Mouse (Mus musculus) hindbrain, embryonic 10.5 days (tissue): ENCODE measurements at regions not wholly inside any gene's neighbourhood (a gene's known extent, or its start where the extent isn't known, plus 50 kb on each side); places are given as distances from the start of the nearest gene placed in this dataset.
A peak's percentile ranks its signal among the peaks of the same experiment; 100 is the strongest.

Source experiments
- DNase-seq: peaks from one replicate; pipeline ENCODE4 v3.0.0-alpha.2; 2017; ENCODE audit warnings: low spot score
- H3K27ac ChIP-seq: fragments of 300-500 bp; sonication (generic); 2 replicates; pipeline ENCODE4 v1.5.1; 2016; ENCODE audit warnings: mild to moderate bottlenecking, moderate library complexity
- H3K27me3 ChIP-seq: fragments of 300-500 bp; sonication (generic); 2 replicates; pipeline ENCODE4 v1.6.1; 2016; ENCODE audit warnings: mild to moderate bottlenecking; ENCODE audit not compliant: poor library complexity, insufficient read depth, severe bottlenecking
- H3K36me3 ChIP-seq: fragments of 300-500 bp; sonication (generic); 2 replicates; pipeline ENCODE4 v1.6.1; 2016; ENCODE audit warnings: mild to moderate bottlenecking, moderate library complexity
- H3K4me1 ChIP-seq: fragments of 300-500 bp; sonication (generic); replicated peaks from 2 replicates; pipeline ENCODE4 v1.6.1; 2016; ENCODE audit warnings: mild to moderate bottlenecking
- H3K4me3 ChIP-seq: fragments of 300-500 bp; sonication (generic); 2 replicates; pipeline ENCODE4 v1.5.1; 2016; ENCODE audit warnings: mild to moderate bottlenecking, moderate library complexity
- H3K9me3 ChIP-seq: fragments of 300-500 bp; sonication (generic); 2 replicates; pipeline ENCODE4 v1.6.1; 2016; ENCODE audit warnings: mild to moderate bottlenecking, moderate library complexity
- WGBS: fragments of 180-500 bp; shearing (Covaris S2); methylation state at CpG from one replicate; pipeline ENCODE4 v1.1.7; 2016; 5-methylcytosine and 5-hydroxymethylcytosine counted together

DNA sequence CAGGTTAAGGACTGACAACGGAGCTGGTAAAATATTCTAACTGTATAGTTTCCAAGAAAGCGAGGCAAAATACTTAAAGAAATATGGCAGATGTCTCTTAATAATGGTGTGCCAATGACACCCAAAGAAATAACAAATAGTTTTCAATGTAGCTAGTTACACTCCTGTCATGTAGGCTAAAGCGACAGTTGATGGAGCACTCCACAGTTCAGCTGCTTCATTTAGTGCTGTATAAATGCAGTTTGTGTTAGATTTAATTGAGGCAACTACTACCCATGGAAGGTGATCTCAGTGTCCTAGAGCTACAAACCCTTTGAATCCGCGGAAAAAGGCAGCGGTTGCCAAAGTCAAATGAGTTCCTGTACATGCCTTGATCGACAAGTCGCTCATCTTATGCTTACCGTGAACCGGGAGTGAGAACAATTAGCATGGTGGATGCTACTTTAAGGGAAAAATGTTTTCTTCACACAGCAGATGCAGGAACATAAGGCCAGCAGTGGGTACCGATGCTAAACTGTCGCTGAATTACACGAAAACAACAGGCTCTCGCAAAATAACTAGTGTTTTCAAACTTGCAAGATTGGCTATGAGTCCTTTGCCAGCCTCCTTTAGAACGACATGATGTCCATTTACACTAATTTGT is 961.4 kb downstream of the Mat2b start:
- H3K27me3 ChIP-seq, result no peaks in the 10 kb centered on the region
- no peaks in the 10 kb centered on the region for H3K36me3 ChIP-seq
- no peak overlapping the region for H3K4me3 ChIP-seq
- H3K9me3 ChIP-seq, result no peaks in the 10 kb centered on the region
- no peak for DNase-seq
- no peaks in the 10 kb centered on the region for H3K4me1 ChIP-seq
- 93% methylated on average over 15 of the region's 15 CpGs for WGBS
- H3K27ac ChIP-seq, result no peak overlapping the region

DNA sequence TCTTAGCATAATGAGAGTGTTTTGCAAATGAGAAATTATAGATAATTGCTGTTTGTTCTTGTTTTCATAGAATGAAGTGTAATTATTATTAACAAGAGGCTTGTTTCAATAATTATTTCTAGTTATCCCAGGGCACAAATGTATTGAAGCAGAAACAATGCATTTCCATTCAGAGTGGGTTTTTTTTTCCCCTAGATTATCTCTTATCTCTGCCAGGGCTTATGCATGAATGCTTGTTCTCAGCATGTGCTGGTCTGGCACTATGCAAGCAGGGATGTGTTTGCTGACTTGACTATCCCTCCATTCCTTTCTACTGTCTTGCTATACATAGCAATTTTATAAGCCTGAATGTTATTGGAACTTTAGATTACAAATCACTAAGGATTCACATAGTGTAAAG is 971.4 kb downstream of the Mat2b start:
- Histone ChIP-seq H3K9me3 (no peaks in the 10 kb centered on the region), H3K36me3 (no peaks in the 10 kb centered on the region), H3K27me3 (no peaks in the 10 kb centered on the region), H3K4me1 (no peaks in the 10 kb centered on the region), H3K4me3 (no peak overlapping the region), H3K27ac (no peak overlapping the region)
- no peak for DNase-seq

DNA sequence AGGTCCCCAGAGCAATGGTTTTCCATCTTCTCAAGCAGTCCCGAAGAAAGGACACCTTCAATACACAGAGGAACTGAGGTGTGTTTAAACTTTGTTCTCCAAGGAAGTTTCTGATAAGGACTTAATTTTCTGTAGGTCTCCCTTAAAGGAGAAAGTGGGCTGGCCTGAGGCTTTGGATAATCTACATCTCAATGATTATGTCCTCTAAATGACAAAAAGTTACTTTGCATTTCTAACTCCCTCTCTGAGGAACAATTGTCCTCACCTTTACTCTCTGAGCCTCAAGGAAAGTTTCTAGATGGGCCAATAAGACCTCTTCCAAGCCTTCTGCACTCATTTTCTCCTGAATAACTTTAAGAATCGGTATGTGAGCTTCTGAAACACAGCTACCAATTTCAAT is 1016.5 kb downstream of the Mat2b start:
- no peaks in the 10 kb centered on the region for H3K9me3 ChIP-seq
- H3K36me3 ChIP-seq, result no peaks in the 10 kb centered on the region
- DNase-seq, result no peak
- 79% methylated on average over 2 of the region's 2 CpGs for WGBS
- no peaks in the 10 kb centered on the region for H3K4me1 ChIP-seq
- H3K27me3 ChIP-seq, result no peaks in the 10 kb centered on the region
- H3K27ac ChIP-seq, result no peak overlapping the region
- no peak overlapping the region for H3K4me3 ChIP-seq

DNA sequence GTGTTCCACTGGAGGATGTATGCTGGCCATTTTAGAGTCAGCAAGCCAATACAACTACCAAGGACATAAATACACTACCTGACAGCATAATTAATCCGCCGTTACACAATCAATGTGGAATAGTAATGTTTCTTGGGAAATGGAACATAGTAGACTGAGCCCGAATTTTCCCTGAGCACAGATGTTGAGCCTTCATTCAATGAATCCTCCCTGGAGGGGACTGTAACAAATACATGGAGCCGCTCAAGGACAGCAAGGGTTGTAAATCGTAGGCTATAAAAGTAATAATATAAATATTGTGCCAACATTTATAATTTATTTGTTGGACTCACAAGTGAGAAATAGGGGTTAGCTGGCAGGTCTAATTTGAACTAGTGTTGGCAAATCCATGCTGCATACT is 1041.4 kb downstream of the Mat2b start:
- Histone ChIP-seq H3K36me3 (no peaks in the 10 kb centered on the region), H3K27me3 (no peaks in the 10 kb centered on the region), H3K4me3 (no peak overlapping the region), H3K27ac (no peak overlapping the region), H3K9me3 (no peaks in the 10 kb centered on the region), H3K4me1 (no peaks in the 10 kb centered on the region)
- DNase-seq, result no peak
- whole genome bisulfite sequencing, result 93% methylated on average over 5 of the region's 5 CpGs

- 92% methylated on average over 1 of the region's 1 CpGs for WGBS
- H3K36me3 ChIP-seq, result no peaks in the 10 kb centered on the region
- H3K27ac ChIP-seq, result no peak overlapping the region
- no peak for DNase-seq
- no peaks in the 10 kb centered on the region for H3K27me3 ChIP-seq
- H3K9me3 ChIP-seq, result no peaks in the 10 kb centered on the region
- H3K4me3 ChIP-seq, result no peak overlapping the region
- H3K4me1 ChIP-seq, result no peaks in the 10 kb centered on the region
These were observed 1075.6 kb downstream of the Mat2b start for GRCm38 (mm10) chr11:39619356-39619755.

DNA sequence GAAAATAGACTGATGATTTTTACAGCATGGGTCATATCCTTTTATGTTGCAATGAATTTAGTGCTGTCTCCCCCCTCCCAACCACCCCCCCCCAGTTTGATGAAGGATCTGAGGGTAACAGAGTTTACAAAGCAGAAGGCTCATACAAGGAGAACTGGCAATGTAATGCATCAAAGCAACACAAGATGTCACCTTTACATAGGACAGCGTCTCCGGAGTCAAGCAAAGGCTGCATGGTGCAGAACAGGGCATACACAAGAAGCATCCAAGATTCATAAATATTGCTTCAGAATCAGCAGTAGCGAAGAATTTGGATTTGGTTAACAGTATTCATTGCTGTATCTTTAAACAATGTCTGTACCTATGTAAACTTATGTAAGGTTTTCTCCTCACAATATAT is 1079.2 kb downstream of the Mat2b start:
- Histone ChIP-seq H3K27ac (no peak overlapping the region), H3K36me3 (no peaks in the 10 kb centered on the region), H3K4me3 (no peak overlapping the region), H3K9me3 (no peaks in the 10 kb centered on the region), H3K27me3 (no peaks in the 10 kb centered on the region), H3K4me1 (no peaks in the 10 kb centered on the region)
- no peak for DNase-seq
- 84% methylated on average over 3 of the region's 3 CpGs for WGBS

DNA sequence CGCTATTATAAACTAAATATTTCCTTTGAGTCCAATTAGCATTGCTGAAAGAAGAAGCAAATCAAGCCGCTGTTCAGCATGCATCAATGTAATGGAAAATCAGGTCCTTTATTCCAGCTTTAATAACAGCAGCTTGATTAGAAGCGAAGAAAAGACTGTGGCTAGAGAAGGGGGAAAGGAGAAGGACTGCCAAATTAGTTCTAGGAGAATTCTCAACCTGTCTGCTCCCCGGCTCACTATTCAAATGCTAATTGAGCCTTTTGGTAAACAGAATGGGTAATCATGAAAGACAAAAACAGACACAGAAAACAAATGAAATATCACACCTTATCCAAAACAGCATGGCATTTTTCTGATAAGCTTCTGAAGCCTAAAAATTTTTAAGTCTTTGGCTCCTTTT is 1098.5 kb downstream of the Mat2b start:
- no peaks in the 10 kb centered on the region for H3K36me3 ChIP-seq
- no peaks in the 10 kb centered on the region for H3K4me1 ChIP-seq
- H3K4me3 ChIP-seq, result no peak overlapping the region
- WGBS, result 19% methylated on average over 4 of the region's 4 CpGs
- H3K27ac ChIP-seq, result no peak overlapping the region
- no peak for DNase-seq
- H3K27me3 ChIP-seq, result no peaks in the 10 kb centered on the region
- H3K9me3 ChIP-seq, result no peaks in the 10 kb centered on the region

- 21% methylated on average over 15 of the region's 15 CpGs for WGBS
- H3K9me3 ChIP-seq, result no peaks in the 10 kb centered on the region
- H3K27ac ChIP-seq, result peak overlapping the region; percentile 40; the same call in 1 of the 2 replicates
These were observed 1106.2 kb downstream of the Mat2b start for GRCm38 (mm10) chr11:39588641-39589385.

GRCm38 (mm10) chr11:39558287-39558686 is 1136.7 kb downstream of the Mat2b start:
- Histone ChIP-seq H3K27me3 (no peaks in the 10 kb centered on the region), H3K4me3 (no peak overlapping the region), H3K27ac (no peak overlapping the region), H3K4me1 (no peaks in the 10 kb centered on the region), H3K9me3 (no peaks in the 10 kb centered on the region), H3K36me3 (no peaks in the 10 kb centered on the region)
- 62% methylated on average over 3 of the region's 3 CpGs for WGBS
- DNase-seq, result no peak

More at GRCm38 (mm10) chr11:39588641-39589385, 1106.2 kb downstream of the Mat2b start:
- DNase-seq, result peak; percentile 63
- Histone ChIP-seq H3K4me1 (no peaks in the 10 kb centered on the region), H3K4me3 (0 out of 2 replicates have a peak overlapping the region, but pooled peaks have one; percentile 20), H3K36me3 (no peaks in the 10 kb centered on the region), H3K27me3 (no peaks in the 10 kb centered on the region)

DNA sequence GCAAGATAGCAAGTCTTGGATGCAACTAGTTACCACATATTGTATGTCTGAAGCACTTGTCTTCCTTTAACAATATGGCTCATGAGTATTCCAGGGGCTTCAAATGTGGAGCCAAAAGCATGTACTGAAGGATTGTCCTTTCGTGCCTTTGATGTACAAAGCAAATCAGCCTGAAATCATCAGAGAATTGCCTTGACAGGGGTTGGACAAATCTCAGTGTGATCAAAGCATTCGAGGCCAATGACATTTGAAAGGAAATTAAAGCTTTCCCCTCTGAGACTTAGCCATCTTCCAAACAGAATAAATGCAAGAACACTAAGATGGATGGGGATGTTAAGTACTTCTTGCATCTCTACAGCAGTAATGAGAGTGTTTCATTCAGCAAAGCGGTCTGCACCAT is 1144.9 kb downstream of the Mat2b start:
- DNase-seq, result no peak
- Histone ChIP-seq H3K9me3 (no peaks in the 10 kb centered on the region), H3K27me3 (no peaks in the 10 kb centered on the region), H3K36me3 (no peaks in the 10 kb centered on the region), H3K4me1 (no peaks in the 10 kb centered on the region), H3K27ac (no peak overlapping the region), H3K4me3 (no peak overlapping the region)
- WGBS, result 60% methylated on average over 3 of the region's 3 CpGs

- WGBS, result 69% methylated on average over 7 of the region's 7 CpGs
- Histone ChIP-seq H3K4me3 (no peak overlapping the region), H3K36me3 (no peaks in the 10 kb centered on the region), H3K9me3 (no peaks in the 10 kb centered on the region), H3K27ac (no peak overlapping the region), H3K4me1 (no peaks in the 10 kb centered on the region), H3K27me3 (no peaks in the 10 kb centered on the region)
- DNase-seq, result no peak
These were observed 1169.9 kb downstream of the Mat2b start for GRCm38 (mm10) chr11:39524866-39525649.

DNA sequence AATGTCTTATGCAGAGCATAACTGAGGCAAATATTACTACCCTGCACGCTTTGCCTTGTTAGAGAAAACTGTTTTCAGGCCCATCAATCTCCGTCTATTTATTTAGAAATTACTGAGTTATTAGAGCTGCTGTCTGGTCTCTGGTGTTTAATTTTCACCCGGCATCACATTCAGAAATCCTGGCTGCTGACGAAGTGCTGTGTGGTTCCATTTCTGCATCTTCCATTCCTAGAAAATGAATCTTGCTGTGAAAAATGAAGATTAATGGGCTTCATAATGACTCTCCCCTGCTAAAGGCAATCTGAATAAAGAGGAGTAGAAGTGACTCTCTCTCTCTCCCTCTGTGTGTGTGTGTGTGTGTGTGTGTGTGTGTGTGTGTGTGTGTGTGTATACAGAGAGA is 1199.8 kb downstream of the Mat2b start:
- Histone ChIP-seq H3K9me3 (no peaks in the 10 kb centered on the region), H3K27ac (no peak overlapping the region), H3K4me3 (no peak overlapping the region), H3K4me1 (no peaks in the 10 kb centered on the region), H3K27me3 (no peaks in the 10 kb centered on the region), H3K36me3 (no peaks in the 10 kb centered on the region)
- DNase-seq, result no peak
- WGBS, result 80% methylated on average over 4 of the region's 4 CpGs

GRCm38 (mm10) chr11:39477136-39477535 is 1217.9 kb downstream of the Mat2b start:
- no peak overlapping the region for H3K27ac ChIP-seq
- 67% methylated on average over 8 of the region's 8 CpGs for WGBS
- H3K36me3 ChIP-seq, result no peaks in the 10 kb centered on the region
- H3K27me3 ChIP-seq, result no peaks in the 10 kb centered on the region
- H3K4me3 ChIP-seq, result no peak overlapping the region
- DNase-seq, result no peak
- H3K9me3 ChIP-seq, result no peaks in the 10 kb centered on the region
- no peaks in the 10 kb centered on the region for H3K4me1 ChIP-seq
